Mouse (Mus musculus) G1E (cell line): Measurements from ENCODE around the gene Fam129a.

Experiments
- CTCF ChIP-seq: IDR thresholded peaks from 2 replicates; pipeline ENCODE4 v1.5.1; 2012; ENCODE audit warnings: low read depth, low read length, inconsistent platforms, mixed read lengths
- GATA1 ChIP-seq: IDR thresholded peaks from 2 replicates; pipeline ENCODE4 v1.6.1; 2012; ENCODE audit warnings: borderline replicate concordance, low read length, inconsistent platforms, mixed read lengths
- GATA2 ChIP-seq: IDR thresholded peaks from 2 replicates; pipeline ENCODE4 v1.6.1; 2012; ENCODE audit warnings: low read depth, low read length, inconsistent platforms, borderline replicate concordance
- POLR2AphosphoS5 ChIP-seq: IDR thresholded peaks from 2 replicates; pipeline ENCODE4 v1.6.1; 2012; ENCODE audit warnings: low read depth, low read length, inconsistent platforms; ENCODE audit not compliant: insufficient replicate concordance
- TAL1 ChIP-seq: conservative IDR thresholded peaks from 2 replicates; pipeline ENCODE4 v1.6.1; 2012; ENCODE audit warnings: low read depth, low read length, inconsistent platforms, mixed read lengths

DNA sequence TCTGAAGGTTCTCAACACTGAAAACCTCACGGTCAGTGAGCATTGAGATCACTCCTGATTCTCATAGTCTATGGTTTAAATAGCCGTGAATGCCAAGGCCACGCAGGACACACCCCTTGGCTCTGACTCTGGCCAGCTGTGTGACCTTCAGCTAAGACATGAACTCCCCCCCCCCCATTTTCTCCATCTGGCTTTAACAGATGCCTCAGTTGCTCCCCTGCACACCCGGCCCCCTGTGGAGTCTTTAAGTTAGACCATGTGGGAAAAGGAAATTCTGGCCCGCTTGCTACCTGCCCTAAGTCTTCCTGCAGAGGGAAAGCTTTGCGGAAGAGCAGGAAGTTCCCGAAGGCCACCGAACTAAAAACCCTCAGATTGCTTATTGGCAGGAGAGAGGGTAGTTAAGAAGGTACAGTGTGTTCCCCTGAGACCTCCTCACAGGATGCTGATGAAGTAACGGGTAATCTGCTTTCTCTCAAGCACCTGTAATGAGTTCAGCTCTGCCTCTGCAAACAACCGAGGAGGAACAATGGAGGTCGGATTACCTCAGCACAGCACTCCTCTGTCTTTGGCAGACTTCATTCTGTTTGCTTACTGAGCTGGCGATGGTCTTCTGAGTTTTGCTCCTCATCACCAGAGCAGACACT, 114.8 kb downstream of the Fam129a start:
- no peak for TF ChIP-seq POLR2AphosphoS5
- TF ChIP-seq CTCF, result no peak
- no peak for TF ChIP-seq GATA1
- TF ChIP-seq GATA2, result no peak
- TF ChIP-seq TAL1, result no peak
